Mouse (Mus musculus): ENCODE results near the gene Myl7. TPM values are rescaled to one million over a fixed set of nuclear protein-coding genes. Genes with fewer than 3 reads are reported as not detected.

Gene Myl7
- polyA plus RNA-seq, 1 experiment, result 0.43 TPM

DNA sequence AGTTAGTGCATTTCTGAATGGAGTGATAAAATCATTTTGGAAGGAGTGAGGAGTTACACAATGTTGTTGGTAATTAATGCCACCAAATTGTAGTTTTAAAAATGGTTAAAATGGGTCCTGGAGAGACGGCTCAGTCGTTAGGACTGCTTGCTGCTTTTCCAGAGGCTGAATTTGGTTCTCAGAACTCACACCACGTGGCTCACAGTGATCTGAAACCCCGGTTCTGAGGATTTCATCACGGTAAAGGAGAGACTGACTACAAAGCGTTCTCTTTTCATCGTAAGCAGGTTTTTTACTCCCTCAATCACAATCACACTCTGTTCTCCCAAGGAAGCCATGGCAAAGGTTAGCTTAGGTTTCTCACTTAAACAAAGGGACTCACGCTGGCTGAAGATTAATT lies 26.1 kb upstream of the Myl7 start:
- Histone ChIP-seq H3K27ac (ENCODE audit: control insufficient read depth, insufficient read depth, low read depth, low read length) (no peak overlapping the region), H3K4me1 (ENCODE audit: control insufficient read depth, insufficient read depth, low read length) (peaks cover 4% of the 10 kb centered on the region), H3K27me3 (ENCODE audit: control insufficient read depth, insufficient read depth, low read length) (no peaks in the 10 kb centered on the region), H3K4me3 (ENCODE audit: control insufficient read depth, low read depth, low read length) (no peak overlapping the region), H3K36me3 (ENCODE audit: control insufficient read depth, insufficient read depth, low read length) (no peaks in the 10 kb centered on the region)
- TF ChIP-seq POLR2A (IDR thresholded peaks at IDR 0.05; ENCODE audit: control insufficient read depth, low read depth, low read length), result no peak
- TF ChIP-seq CTCF (IDR thresholded peaks at IDR 0.05; ENCODE audit: control insufficient read depth, insufficient read depth, insufficient replicate concordance, low read depth, low read length), result no peak

DNA sequence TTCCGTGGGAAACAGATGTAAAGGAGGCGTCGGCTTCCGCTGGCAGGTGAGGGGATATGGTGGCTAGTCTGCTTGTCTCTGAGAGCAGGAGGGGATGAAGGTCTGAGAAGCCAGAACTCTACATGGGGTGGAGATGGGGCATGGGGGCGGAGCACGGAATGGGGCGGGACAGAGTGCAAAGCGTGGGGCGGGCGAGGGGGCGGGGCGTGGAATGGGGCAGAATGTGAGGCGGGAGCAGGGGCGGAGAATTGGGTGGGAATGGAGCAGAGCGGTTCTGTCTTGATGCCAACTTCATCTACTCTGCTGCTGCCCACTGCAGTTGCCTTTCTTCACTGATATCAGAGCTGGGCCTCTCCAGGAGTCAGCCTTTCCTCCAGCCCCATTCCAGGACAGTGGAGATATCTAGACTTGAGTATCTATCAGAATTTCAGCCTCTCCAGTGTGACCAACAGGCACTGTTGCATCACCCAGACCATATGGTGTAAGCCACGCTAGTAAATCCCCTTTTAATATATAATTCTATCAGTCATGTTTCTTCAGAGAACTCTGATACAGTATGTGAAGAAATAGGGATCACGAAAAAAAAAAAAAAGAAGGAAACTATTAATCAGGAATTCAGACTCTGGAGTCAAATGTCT lies 21.9 kb upstream of the Myl7 start:
- no peaks in the 10 kb centered on the region for H3K36me3 ChIP-seq (ENCODE audit: control insufficient read depth, insufficient read depth, low read length)
- peaks cover 4% of the 10 kb centered on the region for H3K4me1 ChIP-seq (ENCODE audit: control insufficient read depth, insufficient read depth, low read length)
- H3K4me3 ChIP-seq (ENCODE audit: control insufficient read depth, low read depth, low read length), result no peak overlapping the region
- no peak for TF ChIP-seq POLR2A (IDR thresholded peaks at IDR 0.05; ENCODE audit: control insufficient read depth, low read depth, low read length)
- no peak for TF ChIP-seq CTCF (IDR thresholded peaks at IDR 0.05; ENCODE audit: control insufficient read depth, insufficient read depth, insufficient replicate concordance, low read depth, low read length)
- H3K27ac ChIP-seq (ENCODE audit: control insufficient read depth, insufficient read depth, low read depth, low read length), result no peak overlapping the region
- H3K27me3 ChIP-seq (ENCODE audit: control insufficient read depth, insufficient read depth, low read length), result no peaks in the 10 kb centered on the region

DNA sequence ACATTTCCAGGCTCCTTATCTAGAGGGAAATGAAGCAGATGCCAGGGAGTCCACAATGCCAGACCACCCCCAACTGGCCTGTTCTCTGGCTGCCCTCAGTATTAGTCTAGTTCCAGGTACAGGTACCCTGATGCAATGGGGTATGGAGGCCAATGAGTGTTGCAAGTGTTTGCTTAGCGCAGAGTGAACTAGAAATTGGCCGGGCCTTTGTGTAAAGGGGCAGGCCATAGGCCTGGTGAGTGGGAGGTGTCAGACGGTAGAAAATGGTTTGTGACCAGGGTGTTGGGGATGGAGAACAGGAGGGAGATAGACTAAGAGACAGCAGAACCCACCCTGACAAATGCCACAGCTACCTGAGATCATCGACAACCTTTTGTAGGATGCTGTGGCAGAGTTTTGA lies 21.0 kb upstream of the Myl7 start:
- no peaks in the 10 kb centered on the region for H3K27me3 ChIP-seq (ENCODE audit: control insufficient read depth, insufficient read depth, low read length)
- no peak for TF ChIP-seq CTCF (IDR thresholded peaks at IDR 0.05; ENCODE audit: control insufficient read depth, insufficient read depth, insufficient replicate concordance, low read depth, low read length)
- no peak for TF ChIP-seq POLR2A (IDR thresholded peaks at IDR 0.05; ENCODE audit: control insufficient read depth, low read depth, low read length)
- no peak overlapping the region for H3K4me3 ChIP-seq (ENCODE audit: control insufficient read depth, low read depth, low read length)
- H3K27ac ChIP-seq (ENCODE audit: control insufficient read depth, insufficient read depth, low read depth, low read length), result no peak overlapping the region
- peaks cover 4% of the 10 kb centered on the region for H3K4me1 ChIP-seq (ENCODE audit: control insufficient read depth, insufficient read depth, low read length)
- H3K36me3 ChIP-seq (ENCODE audit: control insufficient read depth, insufficient read depth, low read length), result no peaks in the 10 kb centered on the region

GRCm38 (mm10) chr11:5918111-5918510 lies 19.5 kb upstream of the Myl7 start:
- no peak overlapping the region for H3K4me3 ChIP-seq (ENCODE audit: control insufficient read depth, low read depth, low read length)
- H3K4me1 ChIP-seq (ENCODE audit: control insufficient read depth, insufficient read depth, low read length), result peaks cover 4% of the 10 kb centered on the region
- no peak overlapping the region for H3K27ac ChIP-seq (ENCODE audit: control insufficient read depth, insufficient read depth, low read depth, low read length)
- TF ChIP-seq POLR2A (IDR thresholded peaks at IDR 0.05; ENCODE audit: control insufficient read depth, low read depth, low read length) (no peak), CTCF (IDR thresholded peaks at IDR 0.05; ENCODE audit: control insufficient read depth, insufficient read depth, insufficient replicate concordance, low read depth, low read length) (no peak)
- no peaks in the 10 kb centered on the region for H3K36me3 ChIP-seq (ENCODE audit: control insufficient read depth, insufficient read depth, low read length)
- no peaks in the 10 kb centered on the region for H3K27me3 ChIP-seq (ENCODE audit: control insufficient read depth, insufficient read depth, low read length)

- H3K36me3 ChIP-seq (ENCODE audit: control insufficient read depth, insufficient read depth, low read length), result no peaks in the 10 kb centered on the region
- no peak overlapping the region for H3K4me3 ChIP-seq (ENCODE audit: control insufficient read depth, low read depth, low read length)
- TF ChIP-seq CTCF (IDR thresholded peaks at IDR 0.05; ENCODE audit: control insufficient read depth, insufficient read depth, insufficient replicate concordance, low read depth, low read length) (no peak), POLR2A (IDR thresholded peaks at IDR 0.05; ENCODE audit: control insufficient read depth, low read depth, low read length) (no peak)
- peaks cover 4% of the 10 kb centered on the region for H3K4me1 ChIP-seq (ENCODE audit: control insufficient read depth, insufficient read depth, low read length)
- H3K27me3 ChIP-seq (ENCODE audit: control insufficient read depth, insufficient read depth, low read length), result no peaks in the 10 kb centered on the region
- H3K27ac ChIP-seq (ENCODE audit: control insufficient read depth, insufficient read depth, low read depth, low read length), result no peak overlapping the region
These were observed 17.6 kb upstream of the Myl7 start for GRCm38 (mm10) chr11:5916178-5916548.

- no peaks in the 10 kb centered on the region for H3K27me3 ChIP-seq (ENCODE audit: control insufficient read depth, insufficient read depth, low read length)
- no peak overlapping the region for H3K27ac ChIP-seq (ENCODE audit: control insufficient read depth, insufficient read depth, low read depth, low read length)
- TF ChIP-seq CTCF (IDR thresholded peaks at IDR 0.05; ENCODE audit: control insufficient read depth, insufficient read depth, insufficient replicate concordance, low read depth, low read length), result no peak
These were observed 17.0 kb upstream of the Myl7 start for GRCm38 (mm10) chr11:5915429-5916177.

DNA sequence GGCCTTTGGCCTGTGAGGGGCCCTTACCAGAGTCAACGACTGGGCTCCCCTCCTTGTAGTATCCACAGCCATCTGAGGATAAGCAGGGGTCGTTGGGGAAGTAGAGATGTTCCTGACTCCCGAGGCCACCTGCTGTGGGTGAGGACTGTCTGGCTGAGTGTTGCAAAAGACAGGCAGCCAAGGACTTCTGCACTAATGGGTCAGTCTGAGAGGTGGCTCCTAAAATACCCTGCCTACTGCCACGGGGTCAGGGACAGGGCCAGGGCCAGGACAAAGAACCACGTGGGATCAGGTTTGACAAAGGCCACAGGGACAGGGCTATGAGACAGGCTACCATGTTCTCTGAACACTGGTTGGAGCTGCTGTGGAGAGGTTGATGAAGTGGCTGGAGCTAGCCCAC lies 16.4 kb upstream of the Myl7 start:
- Histone ChIP-seq H3K4me3 (ENCODE audit: control insufficient read depth, low read depth, low read length) (no peak overlapping the region), H3K4me1 (ENCODE audit: control insufficient read depth, insufficient read depth, low read length) (no peaks in the 10 kb centered on the region), H3K27ac (ENCODE audit: control insufficient read depth, insufficient read depth, low read depth, low read length) (no peak overlapping the region), H3K36me3 (ENCODE audit: control insufficient read depth, insufficient read depth, low read length) (no peaks in the 10 kb centered on the region), H3K27me3 (ENCODE audit: control insufficient read depth, insufficient read depth, low read length) (no peaks in the 10 kb centered on the region)
- TF ChIP-seq CTCF (IDR thresholded peaks at IDR 0.05; ENCODE audit: control insufficient read depth, insufficient read depth, insufficient replicate concordance, low read depth, low read length) (no peak), POLR2A (IDR thresholded peaks at IDR 0.05; ENCODE audit: control insufficient read depth, low read depth, low read length) (no peak)

More at GRCm38 (mm10) chr11:5915429-5916177, 17.0 kb upstream of the Myl7 start:
- Histone ChIP-seq H3K36me3 (ENCODE audit: control insufficient read depth, insufficient read depth, low read length) (no peaks in the 10 kb centered on the region), H3K4me1 (ENCODE audit: control insufficient read depth, insufficient read depth, low read length) (peaks cover 4% of the 10 kb centered on the region), H3K4me3 (ENCODE audit: control insufficient read depth, low read depth, low read length) (no peak overlapping the region)

All from testis, adult 2 months (tissue).